Mouse (Mus musculus): Measurements from ENCODE around the gene Crispld2. TPM values are rescaled to one million over a fixed set of nuclear protein-coding genes. Genes with fewer than 3 reads are reported as not detected.

The Crispld2 gene
- polyA plus RNA-seq, 1 experiment, result 7.6 TPM

GRCm38 (mm10) chr8:120032549-120033208, 40.4 kb downstream of the Crispld2 start:
- peak; percentile 80 for DNase-seq
- 22% methylated on average over 5 of the region's 5 CpGs for whole genome bisulfite sequencing
- peak overlapping the region; percentile 89 for H3K27ac ChIP-seq (ENCODE audit: control insufficient read depth, insufficient read depth, low read length)
- H3K36me3 ChIP-seq (ENCODE audit: control insufficient read depth, insufficient read depth, low read length), result no peaks in the 10 kb centered on the region
- H3K27me3 ChIP-seq (ENCODE audit: control insufficient read depth, insufficient read depth, low read length), result no peaks in the 10 kb centered on the region
- H3K4me3 ChIP-seq (ENCODE audit: control insufficient read depth, insufficient read depth, low read length), result no peak overlapping the region
- TF ChIP-seq CTCF (IDR thresholded peaks at IDR 0.05; ENCODE audit: borderline replicate concordance, control insufficient read depth, extremely low read depth, insufficient read depth, low read length, poor library complexity) (no peak), POLR2A (IDR thresholded peaks at IDR 0.05; ENCODE audit: control insufficient read depth, extremely low read depth, insufficient read depth, low read length, poor library complexity) (0 out of 2 replicates have a peak, but pooled peaks have one; percentile 12)
- peaks cover 24% of the 10 kb centered on the region for H3K4me1 ChIP-seq (replicated peaks; ENCODE audit: control insufficient read depth, insufficient read depth, low read length)

- Histone ChIP-seq H3K4me3 (ENCODE audit: control insufficient read depth, insufficient read depth, low read length) (no peak overlapping the region), H3K36me3 (ENCODE audit: control insufficient read depth, insufficient read depth, low read length) (no peaks in the 10 kb centered on the region), H3K27me3 (ENCODE audit: control insufficient read depth, insufficient read depth, low read length) (no peaks in the 10 kb centered on the region), H3K4me1 (replicated peaks; ENCODE audit: control insufficient read depth, insufficient read depth, low read length) (peaks cover 24% of the 10 kb centered on the region), H3K27ac (ENCODE audit: control insufficient read depth, insufficient read depth, low read length) (no peak overlapping the region)
- no peak for DNase-seq
- no peak for TF ChIP-seq CTCF (IDR thresholded peaks at IDR 0.05; ENCODE audit: borderline replicate concordance, control insufficient read depth, extremely low read depth, insufficient read depth, low read length, poor library complexity)
- TF ChIP-seq POLR2A (IDR thresholded peaks at IDR 0.05; ENCODE audit: control insufficient read depth, extremely low read depth, insufficient read depth, low read length, poor library complexity), result no peak
- 94% methylated on average over 6 of the region's 6 CpGs for WGBS
These were observed 42.2 kb downstream of the Crispld2 start for GRCm38 (mm10) chr8:120034471-120034870.

GRCm38 (mm10) chr8:120036111-120036510, 43.9 kb downstream of the Crispld2 start:
- TF ChIP-seq POLR2A (IDR thresholded peaks at IDR 0.05; ENCODE audit: control insufficient read depth, extremely low read depth, insufficient read depth, low read length, poor library complexity) (no peak), CTCF (IDR thresholded peaks at IDR 0.05; ENCODE audit: borderline replicate concordance, control insufficient read depth, extremely low read depth, insufficient read depth, low read length, poor library complexity) (no peak)
- DNase-seq, result no peak
- H3K27ac ChIP-seq (ENCODE audit: control insufficient read depth, insufficient read depth, low read length), result no peak overlapping the region
- H3K4me3 ChIP-seq (ENCODE audit: control insufficient read depth, insufficient read depth, low read length), result no peak overlapping the region
- peaks cover 32% of the 10 kb centered on the region for H3K4me1 ChIP-seq (replicated peaks; ENCODE audit: control insufficient read depth, insufficient read depth, low read length)
- H3K36me3 ChIP-seq (ENCODE audit: control insufficient read depth, insufficient read depth, low read length), result no peaks in the 10 kb centered on the region
- WGBS, result 82% methylated on average over 9 of the region's 9 CpGs
- H3K27me3 ChIP-seq (ENCODE audit: control insufficient read depth, insufficient read depth, low read length), result no peaks in the 10 kb centered on the region

GRCm38 (mm10) chr8:120036578-120036977, 44.3 kb downstream of the Crispld2 start:
- WGBS, result 94% methylated on average over 4 of the region's 4 CpGs
- no peak overlapping the region for H3K27ac ChIP-seq (ENCODE audit: control insufficient read depth, insufficient read depth, low read length)
- no peaks in the 10 kb centered on the region for H3K36me3 ChIP-seq (ENCODE audit: control insufficient read depth, insufficient read depth, low read length)
- no peak for TF ChIP-seq CTCF (IDR thresholded peaks at IDR 0.05; ENCODE audit: borderline replicate concordance, control insufficient read depth, extremely low read depth, insufficient read depth, low read length, poor library complexity)
- no peak for TF ChIP-seq POLR2A (IDR thresholded peaks at IDR 0.05; ENCODE audit: control insufficient read depth, extremely low read depth, insufficient read depth, low read length, poor library complexity)
- no peak overlapping the region for H3K4me3 ChIP-seq (ENCODE audit: control insufficient read depth, insufficient read depth, low read length)
- no peaks in the 10 kb centered on the region for H3K27me3 ChIP-seq (ENCODE audit: control insufficient read depth, insufficient read depth, low read length)
- H3K4me1 ChIP-seq (replicated peaks; ENCODE audit: control insufficient read depth, insufficient read depth, low read length), result peaks cover 28% of the 10 kb centered on the region
- DNase-seq, result no peak

- no peak for DNase-seq
- Histone ChIP-seq H3K36me3 (ENCODE audit: control insufficient read depth, insufficient read depth, low read length) (no peaks in the 10 kb centered on the region), H3K27me3 (ENCODE audit: control insufficient read depth, insufficient read depth, low read length) (no peaks in the 10 kb centered on the region), H3K27ac (ENCODE audit: control insufficient read depth, insufficient read depth, low read length) (no peak overlapping the region), H3K4me3 (ENCODE audit: control insufficient read depth, insufficient read depth, low read length) (no peak overlapping the region), H3K4me1 (replicated peaks; ENCODE audit: control insufficient read depth, insufficient read depth, low read length) (peaks cover 28% of the 10 kb centered on the region)
- no peak for TF ChIP-seq CTCF (IDR thresholded peaks at IDR 0.05; ENCODE audit: borderline replicate concordance, control insufficient read depth, extremely low read depth, insufficient read depth, low read length, poor library complexity)
- 96% methylated on average over 15 of the region's 15 CpGs for WGBS
These were observed 45.0 kb downstream of the Crispld2 start for GRCm38 (mm10) chr8:120037199-120037598.

- no peak overlapping the region for H3K27ac ChIP-seq (ENCODE audit: control insufficient read depth, insufficient read depth, low read length)
- TF ChIP-seq CTCF (IDR thresholded peaks at IDR 0.05; ENCODE audit: borderline replicate concordance, control insufficient read depth, extremely low read depth, insufficient read depth, low read length, poor library complexity), result no peak
- TF ChIP-seq POLR2A (IDR thresholded peaks at IDR 0.05; ENCODE audit: control insufficient read depth, extremely low read depth, insufficient read depth, low read length, poor library complexity), result no peak
- 93% methylated on average over 8 of the region's 8 CpGs for WGBS
These were observed 45.4 kb downstream of the Crispld2 start for GRCm38 (mm10) chr8:120037611-120038010.

GRCm38 (mm10) chr8:120038741-120039140, 46.5 kb downstream of the Crispld2 start:
- Histone ChIP-seq H3K4me1 (replicated peaks; ENCODE audit: control insufficient read depth, insufficient read depth, low read length) (peaks cover 14% of the 10 kb centered on the region), H3K27me3 (ENCODE audit: control insufficient read depth, insufficient read depth, low read length) (no peaks in the 10 kb centered on the region), H3K27ac (ENCODE audit: control insufficient read depth, insufficient read depth, low read length) (no peak overlapping the region), H3K36me3 (ENCODE audit: control insufficient read depth, insufficient read depth, low read length) (no peaks in the 10 kb centered on the region), H3K4me3 (ENCODE audit: control insufficient read depth, insufficient read depth, low read length) (no peak overlapping the region)
- TF ChIP-seq CTCF (IDR thresholded peaks at IDR 0.05; ENCODE audit: borderline replicate concordance, control insufficient read depth, extremely low read depth, insufficient read depth, low read length, poor library complexity), result no peak
- no peak for TF ChIP-seq POLR2A (IDR thresholded peaks at IDR 0.05; ENCODE audit: control insufficient read depth, extremely low read depth, insufficient read depth, low read length, poor library complexity)
- 97% methylated on average over 12 of the region's 12 CpGs for WGBS
- DNase-seq, result no peak

More at GRCm38 (mm10) chr8:120037611-120038010, 45.4 kb downstream of the Crispld2 start:
- DNase-seq, result no peak
- Histone ChIP-seq H3K36me3 (ENCODE audit: control insufficient read depth, insufficient read depth, low read length) (no peaks in the 10 kb centered on the region), H3K4me1 (replicated peaks; ENCODE audit: control insufficient read depth, insufficient read depth, low read length) (peaks cover 25% of the 10 kb centered on the region), H3K27me3 (ENCODE audit: control insufficient read depth, insufficient read depth, low read length) (no peaks in the 10 kb centered on the region), H3K4me3 (ENCODE audit: control insufficient read depth, insufficient read depth, low read length) (no peak overlapping the region)
